Mouse (Mus musculus): Measurements from ENCODE around the gene Synj2bp. TPM values are rescaled to one million over a fixed set of nuclear protein-coding genes. Genes with fewer than 3 reads are reported as not detected.

The Synj2bp gene
- polyA plus RNA-seq (2015; fragmentation: Nextera tagmentation; extraction: Ambion mirVana), result 34.9 and 35.1 TPM in 2 replicates

- peak; percentile 89 for ATAC-seq (replicated peaks; ENCODE audit: low FRiP score, low read depth)
- no peak for TF ChIP-seq CTCF (IDR thresholded peaks at IDR 0.05; ENCODE audit: low read depth)
- Histone ChIP-seq H3K4me2 (ENCODE audit: low read length) (peak within 1 kb of the TSS; percentile 59), H3K27ac (peak within 1 kb of the TSS; percentile 85), H3K4me1 (replicated peaks; ENCODE audit: insufficient read depth, low read length) (peaks cover 6% of the 10 kb centered on the region), H3K9me3 (replicated peaks; ENCODE audit: low read length) (no peaks in the 10 kb centered on the region), H3K36me3 (ENCODE audit: insufficient read depth, low read length) (no peaks in the 10 kb centered on the region), H3K4me3 (replicated peaks; ENCODE audit: low read depth, low read length) (peak within 1 kb of the TSS; percentile 91), H3K27me3 (ENCODE audit: insufficient read depth, low read length) (no peaks in the 10 kb centered on the region), H3K9ac (ENCODE audit: low read depth, low read length) (peak within 1 kb of the TSS; percentile 69)
- under 1% methylated on average over 46 of the region's 46 CpGs for WGBS
- DNase-seq (ENCODE audit: low spot score), result peak; percentile 94
Observed at GRCm38 (mm10) chr12:81532316-81533028, at the start of gene Synj2bp, which contains the start of gene Gm20498. Gene Synj2bp, minus strand, starts transcription at chr12:81532911. Gene Gm20498, minus strand, starts transcription at chr12:81532905.

- WGBS, result 84% methylated on average over 1 of the region's 1 CpGs
- Histone ChIP-seq H3K27me3 (ENCODE audit: insufficient read depth, low read length) (no peaks in the 10 kb centered on the region), H3K36me3 (ENCODE audit: insufficient read depth, low read length) (peaks cover 6% of the 10 kb centered on the region; the same call in 1 of the 2 replicates), H3K9me3 (replicated peaks; ENCODE audit: low read length) (no peaks in the 10 kb centered on the region), H3K4me3 (replicated peaks; ENCODE audit: low read depth, low read length) (no peak within 1 kb of the TSS), H3K9ac (ENCODE audit: low read depth, low read length) (no peak within 1 kb of the TSS), H3K4me1 (replicated peaks; ENCODE audit: insufficient read depth, low read length) (no peaks in the 10 kb centered on the region), H3K4me2 (ENCODE audit: low read length) (no peak within 1 kb of the TSS), H3K27ac (no peak within 1 kb of the TSS)
- TF ChIP-seq CTCF (IDR thresholded peaks at IDR 0.05; ENCODE audit: low read depth), result no peak
- DNase-seq (ENCODE audit: low spot score), result no peak
- ATAC-seq (replicated peaks; ENCODE audit: low FRiP score, low read depth), result no peak
Observed at GRCm38 (mm10) chr12:81568374-81568773, 35.7 kb upstream of the Synj2bp start, which contains the start of gene Adam21. Gene Adam21, minus strand, starts transcription at chr12:81568474.

GRCm38 (mm10) chr12:81567931-81568330, 35.2 kb upstream of the Synj2bp start:
- Histone ChIP-seq H3K27me3 (ENCODE audit: insufficient read depth, low read length) (no peaks in the 10 kb centered on the region), H3K4me3 (replicated peaks; ENCODE audit: low read depth, low read length) (no peak overlapping the region), H3K4me2 (ENCODE audit: low read length) (no peak overlapping the region), H3K36me3 (ENCODE audit: insufficient read depth, low read length) (peaks cover 3% of the 10 kb centered on the region; the same call in 1 of the 2 replicates), H3K9ac (ENCODE audit: low read depth, low read length) (no peak overlapping the region), H3K4me1 (replicated peaks; ENCODE audit: insufficient read depth, low read length) (no peaks in the 10 kb centered on the region), H3K27ac (no peak overlapping the region), H3K9me3 (replicated peaks; ENCODE audit: low read length) (no peaks in the 10 kb centered on the region)
- no peak for TF ChIP-seq CTCF (IDR thresholded peaks at IDR 0.05; ENCODE audit: low read depth)
- ATAC-seq (replicated peaks; ENCODE audit: low FRiP score, low read depth) (no peak), DNase-seq (ENCODE audit: low spot score) (no peak)
- WGBS, result 89% methylated on average over 5 of the region's 5 CpGs

- Histone ChIP-seq H3K9ac (ENCODE audit: low read depth, low read length) (no peak overlapping the region), H3K27ac (no peak overlapping the region), H3K27me3 (ENCODE audit: insufficient read depth, low read length) (no peaks in the 10 kb centered on the region), H3K36me3 (ENCODE audit: insufficient read depth, low read length) (no peaks in the 10 kb centered on the region), H3K4me2 (ENCODE audit: low read length) (no peak overlapping the region), H3K4me1 (replicated peaks; ENCODE audit: insufficient read depth, low read length) (no peaks in the 10 kb centered on the region), H3K4me3 (replicated peaks; ENCODE audit: low read depth, low read length) (no peak overlapping the region), H3K9me3 (replicated peaks; ENCODE audit: low read length) (no peaks in the 10 kb centered on the region)
- DNase-seq (ENCODE audit: low spot score), result no peak
- no peak for TF ChIP-seq CTCF (IDR thresholded peaks at IDR 0.05; ENCODE audit: low read depth)
- ATAC-seq (replicated peaks; ENCODE audit: low FRiP score, low read depth), result no peak
- WGBS, result 94% methylated on average over 3 of the region's 3 CpGs
Observed at GRCm38 (mm10) chr12:81564173-81564572, 31.5 kb upstream of the Synj2bp start.

GRCm38 (mm10) chr12:81549286-81549685, 16.6 kb upstream of the Synj2bp start:
- no peak for ATAC-seq (replicated peaks; ENCODE audit: low FRiP score, low read depth)
- no peak overlapping the region for H3K4me3 ChIP-seq (replicated peaks; ENCODE audit: low read depth, low read length)
- WGBS, result 89% methylated on average over 3 of the region's 3 CpGs
- no peak for DNase-seq (ENCODE audit: low spot score)
- no peak overlapping the region for H3K9ac ChIP-seq (ENCODE audit: low read depth, low read length)
- no peaks in the 10 kb centered on the region for H3K27me3 ChIP-seq (ENCODE audit: insufficient read depth, low read length)
- H3K36me3 ChIP-seq (ENCODE audit: insufficient read depth, low read length), result no peaks in the 10 kb centered on the region
- no peaks in the 10 kb centered on the region for H3K9me3 ChIP-seq (replicated peaks; ENCODE audit: low read length)
- no peak for TF ChIP-seq CTCF (IDR thresholded peaks at IDR 0.05; ENCODE audit: low read depth)
- H3K27ac ChIP-seq, result no peak overlapping the region
- no peaks in the 10 kb centered on the region for H3K4me1 ChIP-seq (replicated peaks; ENCODE audit: insufficient read depth, low read length)
- H3K4me2 ChIP-seq (ENCODE audit: low read length), result no peak overlapping the region

GRCm38 (mm10) chr12:81547163-81547562, 14.5 kb upstream of the Synj2bp start:
- no peak overlapping the region for H3K4me3 ChIP-seq (replicated peaks; ENCODE audit: low read depth, low read length)
- no peak for TF ChIP-seq CTCF (IDR thresholded peaks at IDR 0.05; ENCODE audit: low read depth)
- ATAC-seq (replicated peaks; ENCODE audit: low FRiP score, low read depth) (no peak), DNase-seq (ENCODE audit: low spot score) (no peak)
- no peak overlapping the region for H3K27ac ChIP-seq
- H3K4me1 ChIP-seq (replicated peaks; ENCODE audit: insufficient read depth, low read length), result no peaks in the 10 kb centered on the region
- H3K4me2 ChIP-seq (ENCODE audit: low read length), result no peak overlapping the region
- H3K36me3 ChIP-seq (ENCODE audit: insufficient read depth, low read length), result no peaks in the 10 kb centered on the region
- WGBS, result 74% methylated on average over 4 of the region's 4 CpGs
- H3K9me3 ChIP-seq (replicated peaks; ENCODE audit: low read length), result no peaks in the 10 kb centered on the region
- H3K9ac ChIP-seq (ENCODE audit: low read depth, low read length), result no peak overlapping the region
- H3K27me3 ChIP-seq (ENCODE audit: insufficient read depth, low read length), result no peaks in the 10 kb centered on the region
